Mouse (Mus musculus): ENCODE measurements around the gene Dao.

The Dao gene

GRCm38 (mm10) chr5:113983541-113983940 is 20.0 kb upstream of the Dao start:
- DNase-seq (ENCODE audit: low read depth in 2 of 2, low spot score in 2 of 2): no peak

DNA sequence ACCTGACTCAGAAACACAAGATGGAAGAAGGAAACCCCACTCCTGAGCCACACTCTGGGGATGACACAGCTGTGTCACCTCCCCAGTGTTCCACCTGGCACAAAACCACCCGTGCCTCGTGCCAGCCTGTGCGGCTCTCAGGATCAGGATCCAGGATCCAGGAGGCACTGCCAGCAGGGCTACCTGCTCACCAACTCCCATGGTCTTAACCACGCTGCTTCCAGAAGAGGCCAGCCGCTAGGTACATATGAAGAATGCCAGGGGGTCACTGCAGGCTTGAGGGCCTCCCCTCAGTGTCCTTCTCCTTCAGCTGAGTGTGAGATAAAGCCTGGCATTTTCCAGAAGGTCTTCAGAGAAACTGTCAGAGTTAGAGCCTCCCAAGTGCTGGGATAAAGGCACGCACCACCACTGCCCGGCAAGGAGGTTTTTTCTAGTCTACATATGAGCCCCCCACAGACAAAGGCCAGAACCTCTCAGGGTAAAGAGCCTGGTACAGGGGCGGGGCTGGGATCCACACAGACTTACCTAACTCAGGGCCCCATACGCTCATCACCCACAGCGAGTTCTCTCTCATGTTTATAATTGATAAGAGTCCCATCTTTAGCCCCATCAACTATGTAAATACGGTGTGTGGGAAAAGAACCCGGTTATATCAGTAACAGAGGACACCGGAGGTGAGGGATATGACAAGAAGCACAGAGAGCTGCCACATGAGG is 19.3 kb upstream of the Dao start:
- DNase-seq (ENCODE audit: low read depth in 2 of 2, low spot score in 2 of 2): no peak

DNA sequence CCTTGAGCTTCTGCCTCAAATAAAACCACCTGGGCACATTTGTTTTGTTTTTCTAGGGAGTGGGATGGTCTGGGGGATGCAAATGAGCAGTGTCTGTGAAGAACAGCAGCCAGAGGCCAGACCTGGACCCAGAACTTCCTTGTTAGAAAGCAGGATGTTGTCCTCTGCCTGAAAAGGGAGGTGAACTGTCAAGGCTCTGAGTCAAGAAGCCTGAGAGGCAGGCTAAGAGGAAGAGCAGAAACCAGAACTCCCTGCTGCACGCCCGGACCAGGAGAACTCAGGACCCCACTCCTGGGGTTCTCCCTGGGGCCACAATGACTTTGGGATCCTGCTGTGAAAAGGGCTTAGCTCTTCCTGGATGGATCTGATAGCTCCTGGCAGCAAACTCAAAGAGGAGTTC is 17.8 kb upstream of the Dao start:
- no peak for DNase-seq (ENCODE audit: low read depth in 2 of 2, low spot score in 2 of 2)

- no peak for DNase-seq (ENCODE audit: low read depth in 2 of 2, low spot score in 2 of 2)
Observed at GRCm38 (mm10) chr5:113986182-113986961, 17.1 kb upstream of the Dao start.

- no peak for DNase-seq (ENCODE audit: low read depth in 2 of 2, low spot score in 2 of 2)
Observed at GRCm38 (mm10) chr5:113989437-113990024, 14.0 kb upstream of the Dao start.

DNA sequence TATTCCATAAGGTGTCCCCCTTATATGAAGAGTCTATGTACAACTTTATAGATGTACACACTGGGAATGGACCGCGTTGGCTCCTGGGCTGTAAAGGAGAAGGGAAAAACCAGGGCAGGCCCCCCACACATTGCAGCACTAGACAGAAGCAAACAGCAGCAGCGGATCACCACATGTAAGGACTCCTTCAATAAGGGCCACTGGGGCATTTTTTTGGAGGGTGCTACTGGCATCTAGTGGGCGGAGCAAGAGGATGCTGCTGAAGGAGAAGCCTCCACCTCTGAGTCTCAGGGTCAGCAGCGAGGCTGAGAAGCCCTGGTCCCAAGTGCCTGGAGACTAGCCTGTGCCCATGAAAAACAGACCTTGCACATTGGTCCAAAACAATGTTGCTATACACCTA is 12.9 kb upstream of the Dao start:
- no peak for DNase-seq (ENCODE audit: low read depth in 2 of 2, low spot score in 2 of 2)

DNA sequence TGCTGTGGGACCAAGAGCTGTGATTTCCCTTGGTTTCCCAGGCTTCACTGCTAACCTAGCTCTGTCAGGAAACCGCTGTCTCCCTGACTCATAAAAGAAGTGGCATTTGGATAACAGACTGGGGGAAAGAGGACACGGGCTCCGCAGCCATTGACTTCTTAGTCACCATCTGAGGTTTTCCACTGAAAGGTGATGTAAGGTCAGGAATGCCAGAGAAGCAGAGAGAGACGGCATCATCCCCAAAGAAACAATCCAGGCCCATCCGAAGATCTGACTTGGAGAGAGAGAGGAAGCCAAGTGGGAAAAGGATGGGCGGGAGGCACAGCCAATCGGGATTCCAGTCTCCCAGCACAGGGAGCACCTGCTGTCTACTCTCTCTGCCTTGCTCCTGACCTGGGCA is 12.4 kb upstream of the Dao start:
- no peak for DNase-seq (ENCODE audit: low read depth in 2 of 2, low spot score in 2 of 2)

GRCm38 (mm10) chr5:113992339-113992831 is 11.1 kb upstream of the Dao start:
- peak; percentile 60 to 72 for DNase-seq (ENCODE audit: low read depth in 2 of 2, low spot score in 2 of 2)

GRCm38 (mm10) chr5:113993031-113993486 is 10.4 kb upstream of the Dao start:
- peak; percentile 8 to 15 for DNase-seq (ENCODE audit: low read depth in 2 of 2, low spot score in 2 of 2)

- DNase-seq (ENCODE audit: low read depth in 2 of 2, low spot score in 2 of 2): peak; percentile 8 to 9
Observed at GRCm38 (mm10) chr5:113993487-113994465, 9.7 kb upstream of the Dao start, which contains the start of gene Ssh1. Ssh1 (minus strand) TSS chr5:113993894.

DNA sequence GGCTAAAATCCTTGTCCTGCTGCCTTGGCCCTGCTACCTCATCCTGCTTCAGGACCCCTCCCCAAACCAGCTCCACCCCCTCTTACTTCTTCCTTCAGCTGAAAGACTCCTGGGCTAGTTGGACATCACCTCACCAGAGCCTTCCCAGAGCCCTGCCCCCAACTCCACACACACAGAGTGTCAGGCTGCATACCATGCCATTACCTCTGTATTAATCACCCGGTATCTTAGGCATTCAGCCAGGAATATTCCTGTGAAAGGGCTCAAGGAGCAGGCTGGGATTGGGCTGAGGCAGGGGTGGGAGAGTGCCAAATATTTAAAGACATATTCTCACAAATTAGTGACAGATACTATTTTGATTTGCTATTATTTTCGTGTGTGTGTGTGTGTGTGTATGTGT is 7.0 kb upstream of the Dao start:
- no peak for DNase-seq (ENCODE audit: low read depth in 2 of 2, low spot score in 2 of 2)

GRCm38 (mm10) chr5:113999382-113999781 is 4.1 kb upstream of the Dao start:
- DNase-seq (ENCODE audit: low read depth in 2 of 2, low spot score in 2 of 2): no peak

DNA sequence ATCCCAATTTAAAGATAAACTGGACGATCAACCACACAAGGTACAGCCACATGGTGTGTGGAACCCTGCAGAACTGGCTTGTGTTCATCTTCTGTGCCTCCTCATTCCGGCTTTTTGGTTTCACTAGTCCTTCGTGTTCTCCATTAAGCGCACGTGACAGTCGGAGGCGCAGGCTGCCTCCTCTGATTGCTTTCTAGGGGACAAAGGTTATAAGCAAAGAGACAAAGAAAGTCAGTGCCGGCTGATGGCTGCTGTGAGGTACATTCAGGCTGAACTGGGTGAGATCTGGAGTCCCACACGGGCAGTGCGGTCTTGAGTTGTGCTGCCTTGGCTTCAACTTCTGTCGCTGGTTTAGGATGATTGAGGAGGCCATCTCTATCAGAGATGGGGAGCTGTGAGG is 1.1 kb downstream of the Dao start:
- no peak for DNase-seq (ENCODE audit: low read depth in 2 of 2, low spot score in 2 of 2)

- DNase-seq (ENCODE audit: low read depth in 2 of 2, low spot score in 2 of 2): no peak
Observed at GRCm38 (mm10) chr5:114005100-114005499, 1.6 kb downstream of the Dao start.

DNA sequence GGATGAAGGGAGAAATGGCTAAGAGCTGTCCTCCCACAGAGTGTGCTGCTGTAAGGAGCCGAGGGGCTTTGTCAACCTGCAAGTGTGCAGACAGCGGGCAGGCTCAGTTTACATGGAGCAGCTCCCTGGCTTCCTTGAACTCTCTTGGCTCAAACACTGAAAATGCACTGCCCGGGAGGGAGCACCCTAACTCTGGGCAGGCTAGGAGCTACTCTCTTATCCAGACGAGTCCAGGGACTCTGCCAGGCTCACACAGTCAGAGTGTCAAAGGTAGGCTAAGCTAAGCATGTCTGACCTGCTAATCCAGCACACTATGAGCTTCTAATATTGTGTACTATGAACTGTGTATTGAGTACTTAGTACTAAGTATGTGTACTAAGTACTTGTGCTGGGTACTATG is 3.5 kb downstream of the Dao start:
- no peak for DNase-seq (ENCODE audit: low read depth in 2 of 2, low spot score in 2 of 2)

DNA sequence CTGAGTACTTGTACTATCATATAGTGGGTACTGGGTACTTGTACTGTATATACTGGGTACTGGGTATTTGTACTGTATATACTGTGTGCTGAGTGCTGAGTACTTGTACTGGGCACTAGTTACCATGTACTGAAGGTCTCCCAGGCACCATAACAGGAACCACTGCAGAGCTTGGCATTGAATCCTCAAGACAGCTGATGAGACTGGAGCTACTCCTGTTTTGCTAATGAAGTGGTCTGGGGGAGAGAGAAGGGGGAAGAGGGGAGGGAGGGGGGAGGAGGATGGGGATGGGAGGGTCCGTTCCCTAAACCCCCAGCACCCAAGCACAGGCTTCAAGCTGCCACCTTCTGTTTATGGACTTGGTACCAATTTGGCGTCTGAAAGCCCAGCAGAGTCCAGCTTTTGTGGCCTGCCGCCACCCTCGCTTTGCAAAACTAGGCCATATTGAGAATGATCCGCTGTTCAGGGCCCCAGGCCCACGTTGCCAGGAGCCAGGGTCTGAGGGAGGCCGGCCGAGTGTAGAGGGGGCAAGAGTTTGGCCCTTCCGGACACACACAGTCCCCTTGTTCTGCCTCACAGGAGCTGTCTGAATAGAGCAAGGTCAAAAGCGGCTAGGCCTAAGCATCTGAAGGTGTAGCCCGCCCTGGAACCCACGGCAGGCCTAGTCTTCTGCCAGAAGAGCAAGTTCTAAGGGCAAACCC is 4.4 kb downstream of the Dao start:
- no peak for DNase-seq (ENCODE audit: low read depth in 2 of 2, low spot score in 2 of 2)

DNA sequence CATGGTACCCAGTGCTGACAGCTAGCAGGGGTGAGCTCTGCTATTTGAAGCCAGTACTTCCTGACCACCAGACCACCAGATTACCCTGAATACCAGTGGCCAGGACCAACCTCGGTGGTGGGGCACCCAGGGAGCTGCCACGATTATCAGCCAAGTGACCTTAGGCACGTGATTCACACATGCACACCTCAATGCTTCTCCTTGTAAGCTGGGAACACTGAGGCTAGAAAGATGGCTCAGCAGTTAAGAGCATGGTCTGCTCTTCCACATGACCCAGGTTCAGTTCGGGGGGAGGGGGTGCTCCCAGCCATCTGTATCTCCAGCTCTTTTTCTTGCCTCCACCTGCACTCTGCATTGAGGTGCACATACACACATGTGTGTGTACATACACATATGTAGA is 5.5 kb downstream of the Dao start:
- no peak for DNase-seq (ENCODE audit: low read depth in 2 of 2, low spot score in 2 of 2)

DNA sequence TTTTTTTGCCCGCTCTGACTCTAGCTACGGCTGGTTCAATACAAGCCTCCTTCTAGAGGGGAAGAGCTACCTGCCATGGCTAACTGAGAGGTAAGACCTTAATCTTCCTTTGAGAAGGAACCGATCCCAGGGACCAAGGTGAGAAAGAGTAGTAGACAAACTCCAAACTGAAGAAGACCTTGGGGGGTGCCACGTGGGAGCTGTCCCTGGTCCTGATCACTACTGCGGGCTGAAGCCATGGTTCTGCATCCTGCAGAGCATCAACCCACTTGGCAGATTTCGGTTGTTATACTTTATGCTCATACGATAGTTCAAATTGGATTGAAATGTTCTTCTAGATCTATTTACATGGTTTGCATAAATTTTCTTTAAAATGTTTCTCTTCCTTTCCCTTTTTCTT is 11.6 kb downstream of the Dao start:
- DNase-seq (ENCODE audit: low read depth in 2 of 2, low spot score in 2 of 2): no peak

GRCm38 (mm10) chr5:114024390-114024789 is 20.9 kb downstream of the Dao start:
- no peak for DNase-seq (ENCODE audit: low read depth in 2 of 2, low spot score in 2 of 2)

DNA sequence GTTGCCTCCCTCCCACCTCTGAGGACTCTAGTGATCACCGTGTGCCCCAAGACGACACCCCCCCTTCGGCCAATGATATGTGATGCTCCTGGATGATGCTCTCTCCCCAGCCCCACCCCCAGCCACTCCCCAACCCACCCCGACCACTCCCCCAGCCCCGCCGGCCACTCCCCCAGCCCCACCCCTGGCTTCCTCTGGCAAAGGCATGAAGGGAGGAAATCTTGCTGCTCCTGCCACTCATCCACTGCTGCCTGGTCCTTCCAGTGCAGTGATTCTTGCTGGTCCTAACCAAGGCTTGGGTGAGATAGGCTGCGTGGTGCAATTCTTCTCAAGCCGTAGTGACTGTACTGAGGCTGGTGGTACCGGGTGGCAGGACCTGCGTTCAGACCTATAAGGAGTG is 21.4 kb downstream of the Dao start:
- DNase-seq (ENCODE audit: low read depth in 2 of 2, low spot score in 2 of 2): no peak
